Mouse (Mus musculus) regulatory T cell (primary cell): ENCODE results near the gene Tlr4.

ENCODE experiments used
- in situ Hi-C: fragments of 300-600 bp; cut with MboI, MseI; formaldehyde crosslinking; loops from one replicate; pipeline ENCODE4 v1.15.1; 2025; ENCODE audit warnings: high pct_unique_total_duplicates

The Tlr4 gene

GRCm38 (mm10) chr4:66894981-66895380 is 67.6 kb downstream of the Tlr4 start:
- in situ Hi-C loops: no loop called here

GRCm38 (mm10) chr4:66900126-66900525 is 72.7 kb downstream of the Tlr4 start:
- in situ Hi-C loops: no loop called here

GRCm38 (mm10) chr4:66901498-66901897 is 74.1 kb downstream of the Tlr4 start:
- in situ Hi-C loops: no loop called here

- in situ Hi-C loops: no loop called here
These were observed 81.0 kb downstream of the Tlr4 start for GRCm38 (mm10) chr4:66908376-66908775.

GRCm38 (mm10) chr4:66919630-66920372 is 92.4 kb downstream of the Tlr4 start:
- in situ Hi-C loops: no loop called here

- in situ Hi-C loops: no loop called here
These were observed 96.4 kb downstream of the Tlr4 start for GRCm38 (mm10) chr4:66923616-66924276.

- in situ Hi-C loops: no loop called here
These were observed 98.7 kb downstream of the Tlr4 start for GRCm38 (mm10) chr4:66926066-66926465.

GRCm38 (mm10) chr4:66927537-66928088 is 100.2 kb downstream of the Tlr4 start:
- in situ Hi-C loops: no loop called here

- in situ Hi-C loops: no loop called here
These were observed 111.2 kb downstream of the Tlr4 start for GRCm38 (mm10) chr4:66938489-66939061.

- in situ Hi-C loops: no loop called here
These were observed 114.5 kb downstream of the Tlr4 start for GRCm38 (mm10) chr4:66941894-66942293.

GRCm38 (mm10) chr4:66943699-66944098 is 116.3 kb downstream of the Tlr4 start:
- in situ Hi-C loops: no loop called here

- in situ Hi-C loops: no loop called here
These were observed 120.3 kb downstream of the Tlr4 start for GRCm38 (mm10) chr4:66947657-66948056.

- in situ Hi-C loops: no loop called here
These were observed 147.5 kb downstream of the Tlr4 start for GRCm38 (mm10) chr4:66974918-66975317.
